Mouse (Mus musculus) midbrain, embryonic 10.5 days (tissue): ENCODE results near the gene St6galnac3. TPM values are rescaled to one million over a fixed set of nuclear protein-coding genes. Genes with fewer than 3 reads are reported as not detected.
A peak's percentile ranks its signal among the peaks of the same experiment; 100 is the strongest.

Experiments used
- DNase-seq: peaks from one replicate; pipeline ENCODE4 v3.0.0-alpha.2; 2017; ENCODE audit warnings: low spot score
- H3K27ac ChIP-seq: fragments of 300-500 bp; sonication (generic); replicated peaks from 2 replicates; pipeline ENCODE4 v1.5.1; 2016; ENCODE audit warnings: mild to moderate bottlenecking
- H3K27me3 ChIP-seq: fragments of 300-500 bp; sonication (generic); 2 replicates; pipeline ENCODE4 v1.6.1; 2016; ENCODE audit warnings: low read depth, mild to moderate bottlenecking; ENCODE audit not compliant: poor library complexity, severe bottlenecking
- H3K36me3 ChIP-seq: fragments of 300-500 bp; sonication (generic); 2 replicates; pipeline ENCODE4 v1.6.1; 2016; ENCODE audit warnings: mild to moderate bottlenecking, moderate library complexity
- H3K4me1 ChIP-seq: fragments of 300-500 bp; sonication (generic); 2 replicates; pipeline ENCODE4 v1.6.1; 2016
- H3K4me3 ChIP-seq: fragments of 300-500 bp; sonication (generic); 2 replicates; pipeline ENCODE4 v1.5.1; 2016; ENCODE audit warnings: mild to moderate bottlenecking, moderate library complexity
- H3K9me3 ChIP-seq: fragments of 300-500 bp; sonication (generic); replicated peaks from 2 replicates; pipeline ENCODE4 v1.6.1; 2016; ENCODE audit warnings: mild to moderate bottlenecking
- WGBS: fragments of 180-500 bp; shearing (Covaris S2); methylation state at CpG from one replicate; pipeline ENCODE4 v1.1.7; 2016; 5-methylcytosine and 5-hydroxymethylcytosine counted together
- microRNA-seq: library from miRNA; unstranded; fragments of <30 nt; microRNA quantifications from one replicate; pipeline ENCODE4, GENCODE M21; 2017
- polyA plus RNA-seq: library from polyadenylated mRNA; unstranded; fragments of >200 nt; fragmentation: Nextera tagmentation; extraction: Ambion mirVana; gene quantifications from 2 replicates; pipeline ENCODE4 v1.2.1, GENCODE M21; 2016

The St6galnac3 gene
- polyA plus RNA-seq, 1 experiment from 2014 or later = 33.6 TPM

DNA sequence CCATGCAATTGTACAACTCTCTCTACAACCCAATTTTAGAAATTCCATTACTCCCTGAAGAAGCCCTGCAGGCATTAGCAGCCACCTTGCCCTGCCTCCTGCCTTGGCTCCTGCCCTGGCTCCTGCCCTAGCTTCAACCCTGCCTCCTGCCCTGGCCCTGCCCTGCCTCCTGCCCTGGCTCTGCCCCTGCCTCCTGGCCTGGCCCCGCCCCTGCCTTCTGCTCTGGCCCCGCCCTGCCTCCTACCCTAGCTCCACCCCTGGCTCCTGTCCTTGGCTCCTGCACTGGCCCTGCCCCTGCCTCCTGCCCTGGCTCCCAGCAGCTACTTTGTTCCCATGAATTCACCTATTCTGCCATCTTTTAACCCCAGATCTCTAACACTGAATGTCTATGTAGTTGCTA, 576.1 kb downstream of the St6galnac3 start:
- 0 out of 2 replicates have a peak overlapping the region, but pooled peaks have one; percentile 52 for H3K27ac ChIP-seq
- no peaks in the 10 kb centered on the region for H3K36me3 ChIP-seq
- H3K9me3 ChIP-seq = no peaks in the 10 kb centered on the region
- peaks cover 4% of the 10 kb centered on the region; the same call in 1 of the 2 replicates for H3K4me1 ChIP-seq
- H3K4me3 ChIP-seq = no peak overlapping the region
- no peaks in the 10 kb centered on the region for H3K27me3 ChIP-seq
- no peak for DNase-seq
- WGBS = 19% methylated on average over 2 of the region's 2 CpGs

Small RNA genes within 50 kb of the gene (microRNA-seq; reads per million reads assigned to microRNA genes)
- not detected for gene Gm27405

Other genes starting within 250 kb of the St6galnac3 start
- 0.47 and 0.68 TPM in 2 replicates for gene Asb17, start 119.0 kb upstream of the St6galnac3 start, polyA plus RNA-seq
- 0.07 and 0.09 TPM in 2 replicates for gene Msh4, start 181.0 kb upstream of the St6galnac3 start, polyA plus RNA-seq
- gene Rabggtb, start 187.8 kb upstream of the St6galnac3 start, polyA plus RNA-seq = 43.7 and 48.0 TPM in 2 replicates
- 44.4 and 53.5 TPM in 2 replicates for gene Acadm, start 219.5 kb upstream of the St6galnac3 start, polyA plus RNA-seq
- 3.6 and 4.2 TPM in 2 replicates for gene Slc44a5, start 248.3 kb upstream of the St6galnac3 start, polyA plus RNA-seq